Mouse (Mus musculus) liver, embryonic 16.5 days (tissue): Measurements from ENCODE around the gene Dcaf11. TPM values are rescaled to one million over a fixed set of nuclear protein-coding genes. Genes with fewer than 3 reads are reported as not detected.
A peak's percentile ranks its signal among the peaks of the same experiment; 100 is the strongest.

ENCODE experiments used
- ATAC-seq: fragments of 200-750 bp; cut with Nextera tagmentation; 2 replicates; pipeline ENCODE4 v1.8.0; 2017; ENCODE audit warnings: low read depth, mild to moderate bottlenecking, moderate number of reproducible peaks, moderate library complexity
- H3K27ac ChIP-seq: fragments of 300-500 bp; sonication (generic); 2 replicates; pipeline ENCODE4 v1.5.1; 2014; ENCODE audit warnings: mild to moderate bottlenecking, low read length
- H3K27me3 ChIP-seq: fragments of 300-500 bp; sonication (generic); 2 replicates; pipeline ENCODE4 v1.6.1; 2014; ENCODE audit warnings: low read depth, low read length, mixed read lengths; ENCODE audit not compliant: control insufficient read depth, insufficient read depth
- H3K36me3 ChIP-seq: fragments of 300-500 bp; sonication (generic); 2 replicates; pipeline ENCODE4 v1.6.1; 2014; ENCODE audit warnings: mild to moderate bottlenecking; ENCODE audit not compliant: control insufficient read depth, insufficient read depth
- H3K4me1 ChIP-seq: fragments of 300-500 bp; sonication (generic); 2 replicates; pipeline ENCODE4 v1.6.1; 2014; ENCODE audit warnings: low read depth, low read length, mixed read lengths; ENCODE audit not compliant: control insufficient read depth
- H3K4me2 ChIP-seq: fragments of 300-500 bp; sonication (generic); 2 replicates; pipeline ENCODE4 v1.6.1; 2014; ENCODE audit warnings: low read depth, low read length, mixed read lengths
- H3K4me3 ChIP-seq: fragments of 300-500 bp; sonication (generic); 2 replicates; pipeline ENCODE4 v1.5.1; 2014; ENCODE audit warnings: low read depth, mild to moderate bottlenecking, low read length
- H3K9ac ChIP-seq: fragments of 300-500 bp; sonication (generic); 2 replicates; pipeline ENCODE4 v1.6.1; 2014; ENCODE audit warnings: low read depth, low read length
- H3K9me3 ChIP-seq: fragments of 300-500 bp; sonication (generic); replicated peaks from 2 replicates; pipeline ENCODE4 v1.6.1; 2016; ENCODE audit warnings: low read length; ENCODE audit not compliant: control insufficient read depth
- WGBS: fragments of 180-500 bp; shearing (Covaris S2); extraction: QIAGEN DNeasy Blood & Tissue Kit; methylation state at CpG from one replicate; pipeline ENCODE4 v1.1.7; 2014; ENCODE audit not compliant: insufficient replicate concordance; 5-methylcytosine and 5-hydroxymethylcytosine counted together
- polyA plus RNA-seq: library from polyadenylated mRNA; unstranded; fragments of >200 nt; fragmentation: Nextera tagmentation; extraction: Ambion mirVana; gene quantifications from 2 replicates; pipeline ENCODE4 v1.2.1, GENCODE M21; 2015

The Dcaf11 gene
- polyA plus RNA-seq, 1 experiment from 2014 or later, result 64.7 TPM

- Histone ChIP-seq H3K36me3 (0 out of 2 replicates have a peak, but pooled peaks cover 3% of the 10 kb centered on the region), H3K27ac (peak within 1 kb of the TSS; percentile 83), H3K4me3 (peak within 1 kb of the TSS; percentile 70), H3K9me3 (no peaks in the 10 kb centered on the region), H3K27me3 (no peaks in the 10 kb centered on the region), H3K4me2 (peak within 1 kb of the TSS; percentile 80), H3K9ac (peak within 1 kb of the TSS; percentile 80), H3K4me1 (peaks cover 25% of the 10 kb centered on the region)
- ATAC-seq, result peak; percentile 86
- WGBS, result under 1% methylated on average over 32 of the region's 32 CpGs
Observed at GRCm38 (mm10) chr14:55577871-55578667, 18.3 kb downstream of the Dcaf11 start, which contains the start of gene Psme1. TSS of gene Psme1 (plus strand) at chr14:55578123.

- no peaks in the 10 kb centered on the region for H3K9me3 ChIP-seq
- WGBS, result 10% methylated on average over 6 of the region's 6 CpGs
- peak overlapping the region; percentile 83 for H3K27ac ChIP-seq
- peak overlapping the region; percentile 80 for H3K4me2 ChIP-seq
- peaks cover 30% of the 10 kb centered on the region for H3K4me1 ChIP-seq
- peak overlapping the region; percentile 70 for H3K4me3 ChIP-seq
- H3K9ac ChIP-seq, result peak overlapping the region; percentile 80
- 0 out of 2 replicates have a peak, but pooled peaks cover 3% of the 10 kb centered on the region for H3K36me3 ChIP-seq
- ATAC-seq, result peak; percentile 54
- no peaks in the 10 kb centered on the region for H3K27me3 ChIP-seq
Observed at GRCm38 (mm10) chr14:55578668-55579269, 19.0 kb downstream of the Dcaf11 start.

DNA sequence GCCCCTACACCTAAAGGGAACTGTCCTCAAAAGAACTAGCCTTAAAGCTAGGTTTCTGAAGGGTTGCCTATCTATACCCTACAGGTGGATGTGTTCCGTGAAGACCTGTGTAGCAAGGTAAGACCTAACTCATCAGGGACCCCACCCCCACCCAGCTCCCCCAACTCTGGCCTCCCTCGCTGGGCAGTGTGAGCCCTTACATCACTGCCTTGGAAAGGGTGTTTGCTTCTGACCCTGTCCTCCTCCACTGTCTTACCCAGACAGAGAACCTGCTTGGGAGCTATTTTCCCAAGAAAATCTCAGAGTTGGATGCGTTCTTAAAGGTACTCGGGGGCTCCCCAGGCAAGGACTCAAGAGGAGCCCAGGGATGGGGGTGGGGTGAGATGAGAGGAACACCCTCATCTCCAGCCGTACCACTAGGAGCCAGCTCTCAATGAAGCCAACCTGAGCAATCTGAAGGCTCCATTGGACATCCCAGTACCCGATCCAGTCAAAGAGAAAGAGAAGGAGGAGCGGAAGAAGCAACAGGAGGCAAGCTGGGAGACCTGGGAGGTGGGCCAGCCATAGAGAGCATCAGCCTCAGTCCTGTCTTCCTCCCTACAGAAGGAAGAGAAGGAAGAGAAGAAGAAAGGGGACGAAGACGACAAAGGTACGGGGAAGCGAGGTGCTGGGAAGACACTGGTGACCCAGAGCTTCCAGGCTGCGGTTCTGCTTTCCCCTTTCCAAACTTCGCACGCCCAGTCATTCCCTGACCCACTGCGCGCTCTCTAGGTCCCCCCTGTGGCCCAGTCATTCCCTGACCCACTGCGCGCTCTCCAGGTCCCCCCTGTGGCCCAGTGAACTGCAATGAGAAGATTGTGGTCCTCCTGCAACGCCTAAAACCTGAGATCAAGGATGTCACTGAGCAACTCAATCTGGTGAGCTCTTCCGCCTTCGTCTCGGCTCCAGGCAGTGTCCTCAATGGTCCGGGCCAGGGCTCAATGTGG is 20.0 kb downstream of the Dcaf11 start:
- Histone ChIP-seq H3K4me1 (peaks cover 41% of the 10 kb centered on the region), H3K27me3 (no peaks in the 10 kb centered on the region), H3K9ac (no peak overlapping the region; the same call in 1 of the 2 replicates), H3K4me3 (no peak overlapping the region), H3K36me3 (0 out of 2 replicates have a peak, but pooled peaks cover 3% of the 10 kb centered on the region), H3K27ac (peak overlapping the region; percentile 26; the same call in 1 of the 2 replicates), H3K9me3 (no peaks in the 10 kb centered on the region), H3K4me2 (peak overlapping the region; percentile 80; the same call in 1 of the 2 replicates)
- WGBS, result 83% methylated on average over 23 of the region's 23 CpGs
- no peak for ATAC-seq

DNA sequence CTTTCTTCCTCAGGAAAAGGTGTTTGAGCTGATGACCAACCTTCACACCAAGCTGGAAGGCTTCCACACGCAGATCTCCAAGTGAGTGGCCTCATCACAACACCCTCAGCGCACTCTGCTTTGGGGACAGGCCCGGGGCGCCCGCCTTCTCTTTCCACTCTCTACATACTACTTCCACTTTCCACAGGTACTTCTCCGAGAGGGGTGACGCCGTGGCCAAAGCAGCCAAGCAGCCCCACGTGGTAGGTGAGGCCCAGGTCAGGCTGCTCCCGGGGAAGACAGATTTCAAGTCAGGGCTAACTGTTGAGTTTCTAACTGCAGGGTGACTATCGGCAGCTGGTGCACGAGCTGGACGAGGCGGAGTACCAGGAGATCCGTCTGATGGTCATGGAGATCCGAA is 20.9 kb downstream of the Dcaf11 start:
- H3K36me3 ChIP-seq, result 0 out of 2 replicates have a peak, but pooled peaks cover 3% of the 10 kb centered on the region
- H3K9ac ChIP-seq, result no peak overlapping the region
- WGBS, result 88% methylated on average over 16 of the region's 16 CpGs
- no peak overlapping the region for H3K27ac ChIP-seq
- H3K27me3 ChIP-seq, result no peaks in the 10 kb centered on the region
- H3K9me3 ChIP-seq, result no peaks in the 10 kb centered on the region
- no peak overlapping the region for H3K4me2 ChIP-seq
- no peak for ATAC-seq
- H3K4me1 ChIP-seq, result peaks cover 46% of the 10 kb centered on the region
- H3K4me3 ChIP-seq, result no peak overlapping the region

DNA sequence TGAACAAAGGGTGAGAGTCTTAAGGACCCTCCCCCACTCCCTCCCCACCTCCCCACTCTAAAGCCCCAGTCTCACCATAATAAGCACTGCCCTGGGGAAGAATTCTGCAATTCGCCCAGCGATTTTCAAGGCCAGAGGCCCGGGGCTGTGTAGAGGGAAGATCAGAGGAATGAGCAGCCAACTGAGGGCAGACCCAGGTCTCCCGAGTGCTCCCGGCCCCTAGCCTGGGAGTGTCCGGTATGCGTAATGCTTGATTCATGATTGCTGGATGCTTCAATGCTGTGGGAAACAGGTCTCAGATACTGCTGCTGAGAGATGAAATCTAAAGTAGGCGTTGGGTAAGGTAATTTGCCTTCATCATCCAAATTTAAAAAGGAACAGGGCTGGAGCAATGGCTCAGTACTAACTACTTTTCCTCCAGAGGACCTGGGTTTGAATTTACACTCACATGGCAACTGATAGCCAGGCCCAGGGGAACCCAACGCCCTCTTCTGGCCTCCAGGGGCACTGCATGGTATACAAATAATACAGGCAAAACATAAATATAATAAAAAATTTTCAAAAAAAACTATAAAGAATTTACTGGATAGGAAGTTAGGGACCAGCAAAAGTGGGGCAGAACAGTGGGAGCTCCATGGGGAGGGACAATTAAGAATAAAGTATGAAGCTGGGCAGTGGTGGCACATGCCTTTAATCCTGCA is 22.3 kb downstream of the Dcaf11 start:
- Histone ChIP-seq H3K27me3 (no peaks in the 10 kb centered on the region), H3K9me3 (no peaks in the 10 kb centered on the region), H3K4me3 (no peak overlapping the region), H3K4me2 (no peak overlapping the region), H3K9ac (no peak overlapping the region), H3K36me3 (0 out of 2 replicates have a peak, but pooled peaks cover 3% of the 10 kb centered on the region), H3K27ac (no peak overlapping the region), H3K4me1 (peaks cover 57% of the 10 kb centered on the region)
- 76% methylated on average over 9 of the region's 9 CpGs for WGBS
- ATAC-seq, result no peak

GRCm38 (mm10) chr14:55584303-55584701 is 24.5 kb downstream of the Dcaf11 start:
- 20% methylated on average over 5 of the region's 5 CpGs for WGBS
- Histone ChIP-seq H3K4me1 (peaks cover 42% of the 10 kb centered on the region), H3K4me2 (peak overlapping the region; percentile 94), H3K36me3 (peaks cover 3% of the 10 kb centered on the region; the same call in 1 of the 2 replicates), H3K9ac (peak overlapping the region; percentile 82), H3K27me3 (no peaks in the 10 kb centered on the region), H3K9me3 (no peaks in the 10 kb centered on the region), H3K4me3 (peak overlapping the region; percentile 82), H3K27ac (peak overlapping the region; percentile 98)
- no peak for ATAC-seq

- no peaks in the 10 kb centered on the region for H3K27me3 ChIP-seq
- H3K9me3 ChIP-seq, result no peaks in the 10 kb centered on the region
- peak within 1 kb of the TSS; percentile 82 for H3K4me3 ChIP-seq
- H3K27ac ChIP-seq, result peak within 1 kb of the TSS; percentile 98
- H3K9ac ChIP-seq, result peak within 1 kb of the TSS; percentile 82
- H3K4me1 ChIP-seq, result peaks cover 43% of the 10 kb centered on the region
- H3K4me2 ChIP-seq, result peak within 1 kb of the TSS; percentile 94
- WGBS, result 2% methylated on average over 43 of the region's 43 CpGs
- ATAC-seq, result peak; percentile 96
- peaks cover 3% of the 10 kb centered on the region; the same call in 1 of the 2 replicates for H3K36me3 ChIP-seq
Observed at GRCm38 (mm10) chr14:55584702-55585565, 25.1 kb downstream of the Dcaf11 start, which contains the start of gene Emc9. TSS of gene Emc9 (minus strand) at chr14:55585302.
